Comparison of ENCODE assay signal across 10 mouse cellular contexts in the genomic region with DNA sequence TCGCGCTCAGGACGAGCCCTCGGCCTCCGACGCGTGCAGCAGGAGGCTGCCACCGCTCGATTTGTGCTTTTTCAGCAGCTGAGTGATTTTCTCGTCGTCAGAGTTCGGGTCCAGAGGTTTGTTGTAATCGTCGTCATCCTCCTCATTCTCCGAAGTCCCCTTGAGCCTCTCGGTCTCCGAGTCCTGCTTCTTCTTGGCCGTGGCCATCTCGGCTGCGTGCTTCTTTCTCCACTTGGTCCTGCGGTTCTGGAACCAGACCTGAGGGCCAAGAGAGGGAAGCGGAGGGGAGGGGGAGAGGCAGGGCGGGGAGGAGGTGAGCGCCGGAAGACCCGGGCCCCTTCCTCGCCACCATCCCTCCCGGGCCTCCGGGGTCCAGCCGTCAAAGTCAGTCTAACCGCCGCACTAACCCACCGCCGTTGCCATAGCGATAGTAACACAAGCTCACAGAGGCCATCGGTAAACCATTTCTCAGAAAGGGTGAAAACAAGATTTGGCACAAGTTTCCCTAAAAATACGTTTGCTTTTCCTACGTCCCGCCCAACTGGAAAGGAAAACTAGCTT. TPM values are rescaled to one million over a fixed set of nuclear protein-coding genes. Genes with fewer than 3 reads are reported as not detected.
DNase-seq lines count a peak whose midpoint lies in the region; ATAC-seq and TF ChIP-seq lines count a peak whose summit lies in the region.
"Had no signal": no experiment of that assay in that cellular context is flagged by ENCODE, and none has a peak within 500 bp of the region (broad histone marks: within the 10 kb centered on the region; RNA-seq: fewer than 3 reads in every experiment).

No protein-coding gene starts in this region.

- H3K36me3 ChIP-seq in liver, embryonic 11.5 days (ENCODE audit: control insufficient read depth, insufficient read depth, low read length): no peaks in the 10 kb centered on the region
- no peaks in the 10 kb centered on the region for H3K36me3 ChIP-seq in liver, embryonic 12.5 days
- H3K36me3 ChIP-seq in embryonic facial prominence, embryonic 11.5 days (replicated peaks; ENCODE audit: control insufficient read depth, insufficient read depth, low read depth, low read length): no peaks in the 10 kb centered on the region
- H3K36me3 ChIP-seq in hindbrain, postnatal 0 days (ENCODE audit: insufficient read depth, low read length): no peaks in the 10 kb centered on the region
- no peaks in the 10 kb centered on the region for H3K36me3 ChIP-seq in neural tube, embryonic 15.5 days

- no peak overlapping the region for H3K27ac ChIP-seq in liver, embryonic 11.5 days (ENCODE audit: low read depth, low read length)
- no peak overlapping the region for H3K27ac ChIP-seq in liver, embryonic 12.5 days
- no peak overlapping the region for H3K27ac ChIP-seq in embryonic facial prominence, embryonic 11.5 days (replicated peaks; ENCODE audit: low read depth, low read length)
- H3K27ac ChIP-seq in hindbrain, postnatal 0 days: no peak overlapping the region
- no peak overlapping the region for H3K27ac ChIP-seq in neural tube, embryonic 15.5 days (replicated peaks)

- TF ChIP-seq CTCF in hindbrain, postnatal 0 days (IDR thresholded peaks at IDR 0.05; ENCODE audit: low read depth): no peak

- no peak overlapping the region for H3K9ac ChIP-seq in liver, embryonic 11.5 days (ENCODE audit: low read depth, low read length)
- no peak overlapping the region for H3K9ac ChIP-seq in liver, embryonic 12.5 days
- no peak overlapping the region for H3K9ac ChIP-seq in embryonic facial prominence, embryonic 11.5 days (replicated peaks; ENCODE audit: low read length)
- H3K9ac ChIP-seq in hindbrain, postnatal 0 days (replicated peaks; ENCODE audit: low read length): no peak overlapping the region
- no peak overlapping the region for H3K9ac ChIP-seq in neural tube, embryonic 15.5 days (replicated peaks)

- H3K9me3 ChIP-seq in liver, embryonic 11.5 days (ENCODE audit: control insufficient read depth, low read length): no peaks in the 10 kb centered on the region
- no peaks in the 10 kb centered on the region for H3K9me3 ChIP-seq in liver, embryonic 12.5 days (replicated peaks)
- H3K9me3 ChIP-seq in embryonic facial prominence, embryonic 11.5 days (replicated peaks; ENCODE audit: control insufficient read depth, low read length): no peaks in the 10 kb centered on the region
- no peaks in the 10 kb centered on the region for H3K9me3 ChIP-seq in hindbrain, postnatal 0 days (ENCODE audit: low read length)
- no peaks in the 10 kb centered on the region for H3K9me3 ChIP-seq in neural tube, embryonic 15.5 days (replicated peaks)

- H3K4me2 ChIP-seq in liver, embryonic 11.5 days: peak overlapping the region; percentile 27
- H3K4me2 ChIP-seq in liver, embryonic 12.5 days: no peak overlapping the region
- peak overlapping the region; percentile 21 for H3K4me2 ChIP-seq in embryonic facial prominence, embryonic 11.5 days (ENCODE audit: low read depth, low read length)
- H3K4me2 ChIP-seq in hindbrain, postnatal 0 days (ENCODE audit: low read depth, low read length): peak overlapping the region; percentile 19; the same call in 1 of the 2 replicates
- peak overlapping the region; percentile 34 for H3K4me2 ChIP-seq in neural tube, embryonic 15.5 days

- H3K4me1 ChIP-seq in liver, embryonic 11.5 days (replicated peaks; ENCODE audit: control insufficient read depth, insufficient read depth, low read length): peaks cover 6% of the 10 kb centered on the region
- H3K4me1 ChIP-seq in liver, embryonic 12.5 days: peaks cover 13% of the 10 kb centered on the region
- H3K4me1 ChIP-seq in embryonic facial prominence, embryonic 11.5 days (ENCODE audit: control insufficient read depth, insufficient read depth, low read length): peaks cover 4% of the 10 kb centered on the region
- no peaks in the 10 kb centered on the region for H3K4me1 ChIP-seq in hindbrain, postnatal 0 days (ENCODE audit: insufficient read depth, low read length)
- H3K4me1 ChIP-seq in neural tube, embryonic 15.5 days: peaks cover 20% of the 10 kb centered on the region

- no peak for ATAC-seq in liver, embryonic 11.5 days (replicated peaks; ENCODE audit: low FRiP score)
- no peak for ATAC-seq in liver, embryonic 12.5 days
- ATAC-seq in embryonic facial prominence, embryonic 11.5 days (replicated peaks; ENCODE audit: insufficient number of reproducible peaks, low FRiP score, low TSS enrichment, low read depth): no peak
- ATAC-seq in hindbrain, postnatal 0 days: no peak
- no peak for ATAC-seq in neural tube, embryonic 15.5 days (ENCODE audit: low FRiP score)

- H3K4me3 ChIP-seq in liver, embryonic 11.5 days (ENCODE audit: low read depth, low read length): no peak overlapping the region
- H3K4me3 ChIP-seq in liver, embryonic 12.5 days: no peak overlapping the region
- H3K4me3 ChIP-seq in embryonic facial prominence, embryonic 11.5 days (ENCODE audit: low read depth, low read length): peak overlapping the region; percentile 17
- peak overlapping the region; percentile 13 for H3K4me3 ChIP-seq in hindbrain, postnatal 0 days (ENCODE audit: low read length)
- H3K4me3 ChIP-seq in neural tube, embryonic 15.5 days (replicated peaks): peak overlapping the region; percentile 26

- DNase-seq in liver, embryonic 11.5 days (ENCODE audit: low spot score): peak; percentile 63
- DNase-seq in embryonic facial prominence, embryonic 11.5 days (ENCODE audit: low spot score): peak; percentile 76
- DNase-seq in hindbrain, postnatal 0 days (ENCODE audit: low spot score): no peak
- no peak for DNase-seq in left cerebral cortex, adult 18-20 months (ENCODE audit: low spot score in 2 of 2)
- no peak for DNase-seq in testis, postnatal 10 days (ENCODE audit: low spot score)
- DNase-seq in T-cell, adult 2 months (ENCODE audit: low spot score): no peak
- DNase-seq: cerebellum, postnatal 14 days; kidney, postnatal 25 days had no signal

- WGBS in liver, embryonic 11.5 days: under 1% methylated on average over 39 of the region's 39 CpGs
- WGBS in liver, embryonic 12.5 days (ENCODE audit: insufficient replicate concordance): 1% methylated on average over 38 of the region's 39 CpGs
- under 1% methylated on average over 39 of the region's 39 CpGs for WGBS in embryonic facial prominence, embryonic 11.5 days
- WGBS in hindbrain, postnatal 0 days: 3% methylated on average over 39 of the region's 39 CpGs
- WGBS in neural tube, embryonic 15.5 days: 3% methylated on average over 39 of the region's 39 CpGs

- peaks cover 96% of the 10 kb centered on the region for H3K27me3 ChIP-seq in liver, embryonic 11.5 days (replicated peaks; ENCODE audit: control insufficient read depth, insufficient read depth, low read length)
- H3K27me3 ChIP-seq in liver, embryonic 12.5 days (replicated peaks): peaks cover 98% of the 10 kb centered on the region
- peaks cover 48% of the 10 kb centered on the region for H3K27me3 ChIP-seq in embryonic facial prominence, embryonic 11.5 days (ENCODE audit: control insufficient read depth, insufficient read depth, low read length)
- H3K27me3 ChIP-seq in hindbrain, postnatal 0 days (ENCODE audit: insufficient read depth, low read length): peaks cover 60% of the 10 kb centered on the region
- peaks cover 76% of the 10 kb centered on the region for H3K27me3 ChIP-seq in neural tube, embryonic 15.5 days (replicated peaks)

RNA-seq across cellular contexts. Expression of gene Nkx6-1, which starts 5.3 kb away (rescaled TPM):
- polyA plus RNA-seq in liver, embryonic 11.5 days (2014; fragmentation: Nextera tagmentation; extraction: Ambion mirVana): 0.37 and 0.60 TPM in 2 replicates
- polyA plus RNA-seq in liver, embryonic 12.5 days (2016; fragmentation: Nextera tagmentation; extraction: Ambion mirVana): 0.04 and 0.11 TPM in 2 replicates
- polyA plus RNA-seq in embryonic facial prominence, embryonic 11.5 days (2014; fragmentation: Nextera tagmentation; extraction: Ambion mirVana): 0.93 and 1.3 TPM in 2 replicates
- total RNA-seq in hindbrain, postnatal 0 days (2014; rRNA removed): 2.4 and 2.6 TPM in 2 replicates
- 4.3 TPM in 2 replicates for polyA plus RNA-seq in hindbrain, postnatal 0 days (2015; fragmentation: Nextera tagmentation; extraction: Ambion mirVana)
- 5.3 and 6.7 TPM in 2 replicates for polyA plus RNA-seq in neural tube, embryonic 15.5 days (2015; fragmentation: Nextera tagmentation; extraction: Ambion mirVana)
- total RNA-seq in left cerebral cortex, adult 18-20 months (2021): under 1 TPM; 0.16 to 0.26 TPM

Comparison
In these comparisons a context has a peak if more than half of its experiments do, and no peak if none do; other contexts are left out.
1. DNase-seq: peak in liver, embryonic 11.5 days (single experiment) and embryonic facial prominence, embryonic 11.5 days (single experiment); none in hindbrain, postnatal 0 days (single experiment), left cerebral cortex, adult 18-20 months (0 of 2), testis, postnatal 10 days (single experiment) and T-cell, adult 2 months (single experiment).
2. H3K4me3 ChIP-seq: peak in embryonic facial prominence, embryonic 11.5 days (single experiment), hindbrain, postnatal 0 days (single experiment) and neural tube, embryonic 15.5 days (single experiment); none in liver, embryonic 11.5 days (single experiment) and liver, embryonic 12.5 days (single experiment).